Mouse (Mus musculus) CD8-positive naive resting alpha-beta T cell, adult 2 months (primary cell): ENCODE measurements around the gene Ctnna3.
"Not testable (repeated sequence)": the region's sequence is repeated elsewhere in the genome, so short reads cannot be mapped to it uniquely, and the experiment has no call there.

Experiments used
- DNase-seq, 2 experiments: peaks; one replicate each; pipeline ENCODE4 v3.0.0; 2022; ENCODE audit warnings: low read depth in 2 of 2, low spot score in 2 of 2

Gene Ctnna3

DNA sequence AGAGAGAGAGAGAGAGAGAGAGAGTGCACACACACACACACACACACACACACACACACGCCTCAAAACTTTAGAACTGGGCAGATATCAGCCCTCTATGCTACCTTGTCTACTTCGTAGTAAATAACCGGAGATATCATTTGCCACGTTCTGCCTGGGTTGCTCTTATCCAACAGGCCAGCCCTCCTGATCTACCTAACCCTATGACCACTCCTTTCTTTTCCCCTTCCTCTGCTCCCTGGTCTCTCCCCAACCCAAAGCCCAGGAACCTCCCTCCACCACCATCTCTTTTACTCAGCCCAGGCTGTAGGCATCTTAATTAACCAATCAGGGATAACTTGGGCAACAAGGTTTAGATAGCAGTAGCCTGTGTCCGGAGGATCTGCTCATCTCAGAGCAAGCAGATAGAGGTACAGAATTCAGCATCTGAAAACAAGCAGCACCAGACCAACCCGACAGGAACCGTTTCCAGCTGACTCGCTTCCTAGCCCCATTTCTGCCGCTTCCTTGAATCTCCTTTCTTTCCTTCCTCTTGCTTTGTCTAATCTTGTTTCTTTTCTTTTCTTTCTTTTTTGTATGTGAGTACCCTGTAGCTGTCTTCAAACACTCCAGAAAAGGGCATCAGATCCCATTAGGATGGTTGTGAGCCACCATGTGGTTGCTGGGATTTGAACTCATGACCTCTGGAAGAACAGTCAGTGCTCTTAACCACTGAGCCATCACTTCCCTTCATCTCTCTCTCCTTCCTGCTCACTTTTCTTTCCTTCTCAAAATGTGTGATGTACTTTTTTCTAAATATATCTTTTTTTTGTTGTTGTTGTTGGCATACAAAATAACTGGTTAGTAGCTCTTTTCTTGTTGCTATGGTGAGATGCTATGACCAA is 6.1 kb upstream of the Ctnna3 start:
- DNase-seq: no peak

DNA sequence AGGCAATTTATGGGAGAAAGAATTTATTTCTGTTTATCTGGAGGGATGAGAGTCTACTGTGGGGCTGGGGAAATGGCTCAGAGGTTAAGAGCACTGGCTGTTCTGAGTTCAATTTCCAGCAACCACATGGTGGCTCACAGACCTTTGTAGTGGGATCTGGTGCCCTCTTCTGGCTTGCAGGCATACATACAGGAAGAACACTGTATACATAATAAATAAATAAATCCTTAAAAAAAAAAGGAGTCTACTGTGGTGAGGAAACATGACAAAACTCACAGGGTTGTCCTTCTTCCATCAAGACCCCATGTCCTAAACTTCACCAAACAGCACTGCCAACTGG is 5.5 kb upstream of the Ctnna3 start:
- DNase-seq: peak; percentile 27 to 45

DNA sequence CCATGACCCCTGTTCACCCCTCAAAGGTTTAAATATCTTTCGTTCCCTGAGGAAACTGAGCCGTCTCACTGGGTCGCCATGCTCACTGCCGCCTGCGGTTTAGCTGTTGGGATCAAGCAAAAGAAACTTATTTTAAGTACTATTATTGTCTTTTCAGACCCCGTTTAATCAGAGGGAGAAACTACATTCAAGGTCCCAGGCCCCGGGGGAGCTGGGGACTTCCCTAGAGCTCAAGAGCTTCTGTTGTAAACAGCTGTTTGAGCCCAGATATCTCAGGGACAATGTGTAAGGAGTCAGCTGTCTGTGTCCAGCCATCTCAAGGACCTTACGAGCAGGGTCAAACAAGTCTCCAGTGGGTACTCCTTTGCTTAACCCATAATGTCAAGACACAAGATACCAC is 2.8 kb upstream of the Ctnna3 start:
- DNase-seq: no peak

DNA sequence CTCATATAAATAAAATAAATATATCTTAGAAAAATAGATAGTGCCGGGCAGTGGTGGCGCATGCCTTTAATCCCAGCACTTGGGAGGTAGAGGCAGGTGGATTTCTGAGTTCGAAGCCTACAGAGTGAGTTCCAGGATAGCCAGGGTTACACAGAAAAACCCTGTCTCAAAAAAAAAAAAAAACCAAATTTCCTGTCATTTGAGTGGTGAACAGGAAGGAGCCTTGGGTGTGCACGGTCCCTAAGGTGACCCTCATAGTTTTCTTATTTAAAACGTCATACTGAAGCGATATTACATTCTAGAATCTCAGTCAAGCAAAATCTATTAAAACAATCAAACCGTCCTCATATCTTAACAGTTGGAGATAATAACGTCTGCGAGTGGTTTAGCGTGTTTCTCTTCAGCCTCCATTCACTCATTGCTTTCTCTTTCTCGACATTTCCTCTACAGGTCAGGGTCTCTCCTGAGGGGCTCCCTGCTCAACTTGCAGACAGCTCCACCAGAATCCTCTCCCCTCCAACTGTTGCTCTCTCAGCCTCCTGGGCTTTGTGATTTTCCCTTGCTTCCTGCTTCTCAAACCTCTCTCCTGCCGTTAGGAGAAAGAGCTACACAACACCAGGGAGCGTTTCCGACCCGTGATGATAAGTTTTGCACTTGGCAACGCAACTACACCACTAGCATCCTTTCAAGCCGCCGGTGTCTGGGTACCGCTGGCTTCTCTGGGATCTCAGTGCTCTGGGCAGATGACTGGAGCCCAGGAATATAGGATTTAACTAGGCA is 1.5 kb upstream of the Ctnna3 start:
- peak; percentile 43 to 49 for DNase-seq

DNA sequence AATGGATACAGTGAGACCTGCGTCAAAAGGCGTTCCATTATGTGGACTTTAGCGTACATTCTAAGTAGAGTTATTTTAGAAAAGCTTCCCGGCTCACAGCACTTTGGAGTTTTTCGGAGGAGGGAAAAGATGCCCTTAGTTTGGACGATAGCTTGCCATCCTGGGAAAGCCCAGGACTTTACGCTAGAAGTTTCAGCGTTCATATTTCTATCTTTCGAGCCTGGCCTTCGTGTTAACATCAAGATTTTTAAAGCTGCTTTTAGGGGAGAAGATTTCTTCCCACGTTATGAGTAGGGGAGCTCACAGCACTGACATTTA is 916 bp upstream of the Ctnna3 start:
- no peak for DNase-seq

DNA sequence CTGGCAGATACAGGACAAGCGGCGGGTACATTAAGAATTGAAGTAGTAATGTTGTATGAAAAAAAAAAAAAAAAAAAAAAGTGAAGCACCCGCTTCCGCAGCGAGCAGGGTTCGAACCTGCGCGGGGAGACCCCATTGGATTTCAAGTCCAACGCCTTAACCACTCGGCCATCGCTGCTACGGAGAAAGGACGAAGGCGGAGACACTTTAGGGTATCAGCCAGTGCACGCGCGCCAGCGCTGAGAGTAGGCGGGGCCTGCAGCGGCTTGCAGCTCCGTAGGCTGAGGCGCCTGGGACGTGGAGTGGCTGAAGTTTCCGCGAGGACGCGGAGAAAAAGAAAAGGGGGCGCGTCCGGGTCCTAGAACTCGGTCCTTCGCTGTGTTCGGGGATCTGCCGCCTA is 518 bp upstream of the Ctnna3 start:
- DNase-seq: peak; percentile 100

DNA sequence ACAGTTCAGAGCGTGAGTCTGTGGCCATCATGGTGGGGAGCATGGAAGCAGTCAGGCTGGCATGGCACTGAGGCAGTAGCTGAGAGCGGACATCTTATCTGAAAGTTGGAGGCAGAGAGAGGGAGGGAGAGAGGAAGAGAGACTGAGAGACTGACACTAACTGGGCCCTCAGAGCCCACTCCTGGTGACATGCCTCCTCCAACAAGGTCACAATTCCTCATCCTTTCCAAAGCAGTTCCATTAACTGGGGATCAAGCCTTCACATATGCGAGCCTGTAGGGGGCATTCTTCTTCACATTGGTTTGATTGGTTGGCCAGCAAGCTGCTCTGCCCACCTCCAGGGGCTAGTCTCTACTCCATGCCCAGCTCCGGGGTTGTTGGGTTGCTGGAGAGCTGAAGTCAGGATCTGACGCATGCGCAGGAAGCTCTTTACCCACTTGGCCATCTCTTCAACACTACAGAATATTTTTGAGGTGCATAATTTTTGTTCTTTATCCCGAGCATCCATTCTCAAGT is 1.4 kb downstream of the Ctnna3 start:
- no peak for DNase-seq

DNA sequence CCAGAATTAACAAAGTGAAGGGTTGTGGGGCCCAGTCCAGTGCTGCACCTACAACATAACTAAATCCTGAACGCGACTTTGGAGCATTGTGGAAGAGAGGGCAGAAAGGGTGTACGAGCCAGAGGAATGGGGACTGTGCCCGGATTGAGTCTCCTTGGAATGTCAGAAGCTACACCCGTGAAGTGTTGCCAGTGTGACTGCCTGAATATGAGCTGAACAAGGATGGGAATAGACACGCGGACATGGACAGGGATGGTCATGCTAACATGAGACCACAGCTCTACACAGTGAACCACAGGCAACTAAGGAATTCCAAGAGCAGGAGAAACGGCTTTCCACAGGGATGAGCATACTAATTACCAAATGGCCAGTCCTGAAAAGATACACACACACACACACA is 2.2 kb downstream of the Ctnna3 start:
- DNase-seq: no peak

DNA sequence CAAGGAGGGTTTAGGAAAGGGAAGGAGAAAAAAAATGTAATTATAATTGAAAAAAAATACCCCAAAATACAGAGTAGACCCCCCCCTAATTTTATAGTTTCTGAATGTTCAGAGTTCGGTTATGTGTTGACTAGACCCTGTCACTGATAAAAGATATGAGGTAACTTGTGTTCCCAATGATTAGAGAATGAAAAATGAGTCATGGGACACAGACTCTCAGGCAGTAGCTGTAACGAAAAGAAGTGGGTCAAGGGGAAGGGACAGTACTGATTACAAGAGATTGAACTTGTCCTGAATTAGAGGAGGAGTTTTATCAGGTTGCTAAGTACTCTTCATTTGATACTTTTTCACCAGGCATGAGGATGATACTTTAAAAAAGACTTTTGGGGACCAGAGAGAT is 3.0 kb downstream of the Ctnna3 start:
- DNase-seq: no peak

DNA sequence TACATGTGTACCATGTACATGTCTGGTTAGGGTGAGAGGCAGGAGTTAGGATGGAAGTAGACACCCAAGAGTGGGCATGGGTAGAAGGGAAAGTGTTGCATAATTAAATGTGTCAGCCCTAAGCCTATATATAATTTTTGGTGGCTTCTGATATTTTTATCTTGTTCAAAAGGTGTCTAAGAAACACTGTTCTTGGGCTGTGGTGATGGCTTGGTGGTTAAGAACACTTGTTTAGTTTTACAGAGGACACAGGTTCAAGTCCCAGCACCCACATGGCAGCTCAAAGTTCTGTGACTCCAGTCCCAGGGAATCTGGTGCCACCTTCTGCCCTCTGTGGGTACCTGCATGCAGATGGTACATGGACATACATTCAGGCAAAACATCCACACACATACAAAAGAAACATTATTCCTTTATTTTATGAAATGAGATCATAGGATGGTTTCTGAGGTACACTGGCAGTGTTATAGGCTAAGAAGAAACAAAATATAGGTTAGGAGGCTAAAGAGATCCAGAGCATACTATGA is 8.9 kb downstream of the Ctnna3 start:
- no peak for DNase-seq

DNA sequence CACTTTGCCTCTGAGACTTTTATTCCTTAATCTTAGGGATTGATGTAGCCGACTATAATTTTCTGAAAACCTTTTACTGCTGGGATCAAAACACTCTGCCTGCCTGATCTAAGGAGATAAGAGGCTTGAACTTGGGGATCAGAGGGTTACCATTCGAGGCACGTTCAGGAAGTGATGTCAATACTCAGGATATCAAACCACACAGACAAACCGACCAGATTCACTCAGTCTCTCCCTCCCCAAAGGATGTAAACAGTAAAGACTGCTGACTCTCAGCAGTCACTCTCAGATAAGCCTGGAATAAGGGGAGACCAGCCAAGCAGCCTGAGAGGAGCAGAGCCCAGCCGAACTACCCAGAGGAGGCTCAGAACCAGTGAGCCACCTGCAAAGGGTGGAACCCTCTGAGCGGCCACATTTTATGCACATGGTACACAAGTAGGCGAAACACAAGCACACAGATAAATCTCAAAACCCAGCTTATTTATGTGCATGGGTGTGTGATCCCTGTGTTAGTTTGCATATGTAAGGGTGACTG is 9.9 kb downstream of the Ctnna3 start:
- DNase-seq: no peak

DNA sequence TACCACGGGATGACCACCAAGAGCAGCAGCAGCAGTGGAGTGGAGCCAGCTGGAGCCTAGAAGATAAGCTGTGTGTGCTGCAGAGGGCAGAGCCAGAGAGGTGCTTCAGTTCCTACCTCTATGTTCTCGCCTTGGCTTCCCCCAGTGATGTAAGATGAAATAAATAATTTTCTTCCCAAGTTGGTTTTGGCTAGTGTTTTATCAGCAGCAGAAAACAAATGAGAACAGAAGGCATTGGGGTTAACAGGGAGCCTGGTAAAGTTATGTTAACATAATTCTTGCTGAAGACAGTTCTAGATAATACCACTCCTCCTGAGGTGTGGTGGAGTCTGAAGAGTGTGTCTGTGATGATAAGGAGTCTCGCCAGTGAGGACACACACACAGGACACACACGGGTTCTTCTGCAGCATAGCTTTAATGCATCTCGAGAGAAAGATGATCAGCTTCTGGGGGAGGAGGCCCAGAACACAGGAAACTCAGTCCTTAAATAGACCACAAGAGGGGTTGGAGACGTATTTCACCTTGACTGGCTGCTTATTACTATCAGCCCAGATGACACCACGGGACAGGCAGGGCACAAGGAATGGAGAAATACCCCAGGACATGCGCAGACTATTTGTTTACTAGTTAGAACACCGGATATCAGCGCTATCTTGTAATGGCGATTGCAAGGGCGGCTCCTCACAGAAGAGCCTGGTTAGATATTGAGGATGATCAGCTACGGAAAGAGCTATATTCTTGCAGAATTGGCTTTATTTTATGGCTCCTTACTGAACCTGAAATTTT is 14.9 kb downstream of the Ctnna3 start:
- not testable (repeated sequence) for DNase-seq

DNA sequence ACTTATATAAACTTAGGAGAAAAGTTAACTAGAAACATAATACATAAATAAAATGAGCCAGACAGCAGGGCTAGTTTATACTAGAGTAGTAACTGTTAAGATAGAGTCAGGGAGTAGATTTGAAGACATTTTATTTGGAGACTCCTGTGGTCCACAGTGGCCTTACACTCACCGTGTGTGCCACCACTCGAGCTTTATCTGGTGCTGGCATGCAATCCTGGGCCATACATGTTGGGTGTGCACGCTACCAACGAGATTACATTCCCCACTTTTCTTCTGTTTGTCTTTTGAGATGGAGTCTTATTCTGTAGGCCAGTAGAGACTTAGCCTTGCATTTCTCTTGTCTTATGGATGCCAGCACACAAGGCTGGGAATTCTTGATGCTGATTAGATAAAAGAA is 24.0 kb downstream of the Ctnna3 start:
- no peak for DNase-seq

DNA sequence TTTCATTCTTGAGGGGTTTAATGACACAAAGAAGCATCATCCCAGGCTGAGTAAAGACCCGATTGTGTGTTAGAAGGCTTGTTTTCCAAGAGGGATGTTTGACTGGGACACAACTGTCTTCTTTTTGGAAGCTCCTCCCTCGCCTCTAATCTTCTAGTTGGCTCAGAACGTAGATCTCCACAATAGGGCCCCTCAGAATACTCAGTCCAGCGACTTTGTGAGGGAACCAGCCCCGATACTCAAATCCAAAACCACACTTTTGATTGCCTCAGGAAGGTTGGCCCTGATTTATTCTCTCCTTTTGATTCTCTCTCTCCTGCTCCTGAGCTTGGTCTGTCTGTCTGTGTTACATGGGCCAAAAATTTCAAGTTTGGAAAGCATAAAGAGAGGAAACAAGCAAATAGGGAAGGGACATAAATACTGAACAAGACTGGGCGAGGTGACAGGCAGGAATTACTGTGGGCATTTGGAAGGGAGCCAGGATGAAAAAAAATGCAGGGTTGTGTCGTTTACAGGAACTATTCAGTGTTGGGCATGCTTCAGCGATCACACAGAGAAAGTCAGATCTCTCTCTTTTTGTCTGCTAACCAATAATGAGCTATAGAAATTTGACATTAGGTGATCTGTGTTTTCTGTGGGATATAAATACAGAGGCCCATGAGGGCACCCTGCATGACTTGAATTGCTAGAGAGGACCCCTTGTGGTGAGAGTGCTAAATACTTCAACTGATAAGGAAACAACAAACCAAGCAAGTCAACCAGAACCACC is 25.4 kb downstream of the Ctnna3 start:
- DNase-seq: no peak

DNA sequence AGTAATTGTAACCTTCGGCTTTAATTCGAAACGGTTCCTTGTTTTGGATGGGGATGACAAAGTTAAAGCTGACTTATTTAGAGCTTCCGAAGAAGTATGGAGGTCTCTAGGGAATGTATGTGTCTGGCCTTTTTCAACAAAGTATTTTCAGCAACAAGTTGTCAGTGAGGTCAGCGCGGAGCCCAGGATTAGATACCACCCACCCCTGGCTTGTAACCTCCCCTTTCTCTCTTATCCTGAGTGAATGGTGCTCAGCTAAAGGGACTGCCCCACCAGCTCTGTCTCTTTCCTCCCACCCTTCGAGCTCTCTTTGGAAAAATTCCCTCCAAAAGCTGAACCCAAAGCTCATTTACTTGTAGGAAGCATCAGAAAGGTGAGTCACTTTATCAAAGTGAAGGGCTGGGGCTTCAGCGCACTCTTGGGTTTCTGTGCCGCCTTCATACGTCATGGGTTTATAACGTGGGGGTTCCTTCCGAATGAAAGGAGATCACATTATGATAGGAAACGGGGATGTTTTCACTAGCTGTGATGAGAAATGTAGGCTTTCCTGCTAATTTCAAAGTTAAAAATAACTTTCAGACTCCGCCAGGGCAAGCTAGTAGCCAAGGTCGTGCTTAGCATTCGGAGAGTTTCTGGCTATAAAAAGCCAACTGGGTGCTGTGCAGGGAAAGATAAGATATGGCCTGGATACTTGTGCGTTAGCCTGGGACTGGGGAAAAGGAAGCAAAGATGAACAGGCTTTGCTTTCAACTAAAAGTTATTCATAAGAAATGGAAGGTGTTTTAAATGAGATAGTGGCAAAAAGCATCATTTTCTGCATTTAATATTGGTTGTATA is 27.6 kb downstream of the Ctnna3 start:
- DNase-seq: no peak

DNA sequence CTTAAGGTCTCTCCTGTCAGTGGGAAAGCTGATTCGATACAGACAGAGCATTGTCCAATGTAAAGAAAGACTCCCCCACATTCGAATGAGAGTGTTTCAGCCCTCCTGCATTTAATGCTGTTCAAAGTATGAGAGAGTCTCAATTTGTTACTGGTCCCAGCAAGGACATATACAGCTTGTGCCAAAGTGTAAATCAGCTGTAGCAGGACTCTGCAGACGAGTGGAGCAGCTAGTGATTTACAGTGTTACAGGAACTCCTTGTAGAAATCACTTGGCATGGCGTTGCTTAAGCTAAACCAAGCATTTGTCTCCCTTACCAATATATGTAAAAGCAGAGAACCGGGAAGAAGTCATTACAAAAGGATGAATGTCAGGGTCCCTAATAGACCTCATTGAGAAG is 31.0 kb downstream of the Ctnna3 start:
- no peak for DNase-seq

DNA sequence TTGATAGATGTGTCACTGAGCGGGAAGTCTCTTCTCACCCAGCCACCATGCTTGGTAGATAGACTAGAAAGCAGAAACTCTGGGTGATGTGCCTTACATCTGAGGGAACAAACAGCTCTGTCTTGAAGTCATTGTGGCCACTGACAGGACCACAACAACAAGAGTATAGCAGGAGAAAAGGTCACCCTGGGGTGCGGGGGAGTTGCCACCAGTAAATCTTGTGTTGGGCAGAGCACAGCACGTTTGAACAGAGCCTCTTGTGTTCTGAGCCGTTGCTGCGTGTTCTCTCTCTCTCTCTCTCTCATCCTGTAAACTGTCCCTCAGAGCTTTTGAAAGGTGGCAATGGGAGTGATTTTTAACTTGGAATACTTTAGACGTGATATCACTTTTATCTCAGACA is 42.6 kb downstream of the Ctnna3 start:
- DNase-seq: no peak

DNA sequence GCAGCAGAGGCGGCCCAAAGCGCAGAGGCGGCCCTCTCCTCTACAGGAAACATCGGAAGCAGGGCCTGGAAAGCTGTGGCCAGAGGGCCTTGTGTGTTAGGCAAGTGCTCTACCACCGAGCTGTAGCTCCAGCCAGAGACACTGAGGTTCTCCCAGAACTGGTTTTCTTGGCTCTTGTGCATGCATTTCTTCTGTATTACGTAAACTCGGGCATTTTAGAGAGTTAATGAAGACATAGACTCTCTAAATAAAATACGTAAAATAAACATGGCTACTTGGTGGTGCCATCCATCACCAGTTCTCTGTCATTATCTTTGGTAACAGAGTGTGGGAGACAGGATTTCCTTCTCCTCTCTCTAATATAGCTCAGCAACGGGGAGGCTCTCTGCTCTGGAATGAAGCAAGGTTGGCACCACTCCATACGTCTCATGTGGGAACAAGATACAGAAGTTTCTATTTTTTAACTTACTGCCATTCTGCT is 46.3 kb downstream of the Ctnna3 start:
- DNase-seq: no peak

DNA sequence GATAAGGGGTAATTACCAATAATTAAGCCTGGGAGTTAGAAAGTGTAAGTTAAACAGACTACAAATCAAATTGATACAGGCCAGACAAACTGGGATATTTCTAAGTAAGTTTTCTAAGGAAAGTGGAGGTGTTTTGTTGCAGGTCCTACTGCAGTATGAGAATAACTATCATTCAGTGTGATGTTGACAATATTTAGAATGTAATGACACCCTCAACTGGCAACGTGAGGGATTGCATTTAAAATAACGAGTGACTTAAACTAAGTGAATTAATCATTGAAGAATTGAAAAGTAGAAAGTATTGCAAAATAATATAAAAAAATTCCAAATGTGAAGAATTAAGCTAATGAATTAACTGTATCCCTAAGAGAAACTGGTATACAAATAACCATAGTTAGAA is 49.0 kb downstream of the Ctnna3 start:
- DNase-seq: no peak
